Mouse (Mus musculus): Measurements from ENCODE around the gene Hsdl2. TPM values are rescaled to one million over a fixed set of nuclear protein-coding genes. Genes with fewer than 3 reads are reported as not detected.

Hsdl2 gene
- 41.4 and 46.8 TPM in 2 replicates for polyA plus RNA-seq (2015; fragmentation: Nextera tagmentation; extraction: Ambion mirVana)

DNA sequence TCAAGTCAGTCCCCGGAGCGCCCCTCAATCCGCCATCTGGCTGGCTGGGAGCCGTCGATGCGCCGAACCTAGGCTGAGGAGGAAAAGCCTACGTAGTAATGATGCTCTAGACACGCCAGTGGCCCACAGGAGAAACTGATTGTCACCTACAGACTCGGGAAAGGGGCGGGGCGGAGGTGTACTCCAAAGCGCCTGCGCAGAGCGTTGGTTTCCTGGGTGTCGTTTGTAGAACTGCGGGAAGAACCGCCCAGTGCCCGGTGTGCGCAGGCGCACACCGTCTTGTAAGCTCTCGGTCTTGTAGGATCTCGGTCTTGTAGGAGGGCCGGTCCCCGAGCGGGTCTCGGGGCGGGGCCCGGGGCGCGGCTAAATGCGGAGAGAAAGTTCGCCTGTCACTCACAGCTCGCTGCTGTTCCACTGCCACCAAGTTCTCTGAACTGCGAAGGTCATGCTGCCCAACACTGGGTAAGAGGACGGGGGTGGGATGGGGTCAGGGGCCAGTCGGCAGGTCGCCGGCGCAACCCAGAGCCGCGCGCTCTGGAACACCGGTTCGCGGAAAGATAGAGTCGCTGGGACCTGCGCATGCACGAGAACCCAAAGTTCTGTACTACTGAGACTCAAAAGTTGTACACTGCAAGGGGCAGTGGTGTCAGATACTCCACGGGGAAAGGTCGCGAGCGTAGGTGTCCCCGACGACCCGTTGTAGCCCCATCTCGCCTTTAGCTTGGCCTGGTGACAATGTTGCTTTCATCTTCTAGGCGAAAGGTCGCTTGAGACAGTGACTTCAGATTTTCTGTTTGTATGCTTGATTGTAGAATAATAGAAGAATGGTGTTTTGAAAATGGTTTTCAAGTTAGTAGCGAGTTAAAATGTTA lies at the start of gene Hsdl2:
TSS of gene Hsdl2 (plus strand) at position 250 of the 872 bp plus-strand sequence.
- peak within 1 kb of the TSS; percentile 95 for H3K27ac ChIP-seq
- H3K4me1 ChIP-seq (replicated peaks), result peaks cover 22% of the 10 kb centered on the region
- no peaks in the 10 kb centered on the region for H3K27me3 ChIP-seq
- peak within 1 kb of the TSS; percentile 82 for H3K9ac ChIP-seq
- no peaks in the 10 kb centered on the region for H3K9me3 ChIP-seq
- peak; percentile 96 for ATAC-seq (ENCODE audit: low FRiP score)
- H3K4me2 ChIP-seq, result peak within 1 kb of the TSS; percentile 73
- peak within 1 kb of the TSS; percentile 71 for H3K4me3 ChIP-seq
- WGBS, result under 1% methylated on average over 61 of the region's 61 CpGs
- H3K36me3 ChIP-seq, result no peaks in the 10 kb centered on the region

GRCm38 (mm10) chr4:59533268-59533667 lies 48.1 kb upstream of the Hsdl2 start:
- ATAC-seq (ENCODE audit: low FRiP score), result no peak
- Histone ChIP-seq H3K9me3 (no peaks in the 10 kb centered on the region), H3K9ac (no peak overlapping the region), H3K4me2 (no peak overlapping the region), H3K27me3 (no peaks in the 10 kb centered on the region), H3K4me3 (no peak overlapping the region), H3K4me1 (replicated peaks) (no peaks in the 10 kb centered on the region), H3K36me3 (no peaks in the 10 kb centered on the region), H3K27ac (no peak overlapping the region)
- 83% methylated on average over 2 of the region's 2 CpGs for WGBS

GRCm38 (mm10) chr4:59535624-59536023 lies 45.7 kb upstream of the Hsdl2 start:
- Histone ChIP-seq H3K27me3 (no peaks in the 10 kb centered on the region), H3K9me3 (no peaks in the 10 kb centered on the region), H3K36me3 (no peaks in the 10 kb centered on the region), H3K4me2 (no peak overlapping the region), H3K27ac (no peak overlapping the region), H3K4me1 (replicated peaks) (no peaks in the 10 kb centered on the region), H3K4me3 (no peak overlapping the region), H3K9ac (no peak overlapping the region)
- ATAC-seq (ENCODE audit: low FRiP score), result no peak

DNA sequence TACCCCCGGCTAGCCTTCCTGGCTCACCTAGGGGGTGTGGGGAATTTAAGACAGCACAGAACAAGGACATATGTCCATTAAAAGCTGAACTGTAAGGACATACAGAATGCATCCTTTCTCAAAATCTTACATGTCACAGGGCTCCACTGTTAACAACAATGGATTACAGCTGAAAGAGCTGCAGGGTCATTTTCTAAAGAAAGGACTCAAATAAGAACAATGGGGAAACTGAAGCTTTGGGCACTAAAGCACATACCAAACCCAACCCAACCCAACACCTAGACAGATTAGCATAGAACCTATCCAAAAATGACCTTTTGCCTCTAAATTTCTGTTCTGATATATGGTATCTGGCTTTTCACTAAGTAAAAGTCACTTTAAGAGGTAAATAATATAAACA lies 45.1 kb upstream of the Hsdl2 start:
- no peak overlapping the region for H3K4me3 ChIP-seq
- 100% methylated on average over 1 of the region's 1 CpGs for WGBS
- no peaks in the 10 kb centered on the region for H3K9me3 ChIP-seq
- no peaks in the 10 kb centered on the region for H3K4me1 ChIP-seq (replicated peaks)
- H3K27me3 ChIP-seq, result no peaks in the 10 kb centered on the region
- no peaks in the 10 kb centered on the region for H3K36me3 ChIP-seq
- H3K27ac ChIP-seq, result no peak overlapping the region
- no peak overlapping the region for H3K9ac ChIP-seq
- no peak overlapping the region for H3K4me2 ChIP-seq
- no peak for ATAC-seq (ENCODE audit: low FRiP score)

GRCm38 (mm10) chr4:59543006-59543405 lies 38.4 kb upstream of the Hsdl2 start:
- ATAC-seq (ENCODE audit: low FRiP score), result no peak

DNA sequence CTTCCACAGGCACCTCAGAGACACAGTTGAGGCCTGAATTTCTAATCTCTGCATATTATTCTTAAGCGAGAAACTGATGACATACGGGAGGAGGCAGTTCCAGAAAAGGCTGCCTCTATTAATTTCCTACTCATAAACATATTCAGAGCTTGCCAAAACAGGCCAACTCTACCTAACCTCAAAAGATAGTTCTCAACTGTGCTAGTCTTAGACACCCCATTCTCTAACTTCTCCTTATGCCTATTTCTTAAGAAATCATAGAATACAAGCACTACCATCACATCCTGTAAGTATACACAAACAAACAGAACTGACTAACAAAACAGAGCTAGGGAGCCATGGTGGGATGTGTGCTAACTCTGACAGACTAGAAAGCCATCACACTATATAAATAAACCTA lies 36.7 kb upstream of the Hsdl2 start:
- no peak overlapping the region for H3K27ac ChIP-seq
- 88% methylated on average over 2 of the region's 2 CpGs for WGBS
- H3K4me2 ChIP-seq, result no peak overlapping the region

More at GRCm38 (mm10) chr4:59543006-59543405, 38.4 kb upstream of the Hsdl2 start:
- Histone ChIP-seq H3K4me1 (replicated peaks) (peaks cover 16% of the 10 kb centered on the region), H3K27me3 (no peaks in the 10 kb centered on the region), H3K27ac (no peak overlapping the region), H3K4me3 (no peak overlapping the region), H3K36me3 (no peaks in the 10 kb centered on the region), H3K9ac (no peak overlapping the region), H3K4me2 (no peak overlapping the region), H3K9me3 (no peaks in the 10 kb centered on the region)

DNA sequence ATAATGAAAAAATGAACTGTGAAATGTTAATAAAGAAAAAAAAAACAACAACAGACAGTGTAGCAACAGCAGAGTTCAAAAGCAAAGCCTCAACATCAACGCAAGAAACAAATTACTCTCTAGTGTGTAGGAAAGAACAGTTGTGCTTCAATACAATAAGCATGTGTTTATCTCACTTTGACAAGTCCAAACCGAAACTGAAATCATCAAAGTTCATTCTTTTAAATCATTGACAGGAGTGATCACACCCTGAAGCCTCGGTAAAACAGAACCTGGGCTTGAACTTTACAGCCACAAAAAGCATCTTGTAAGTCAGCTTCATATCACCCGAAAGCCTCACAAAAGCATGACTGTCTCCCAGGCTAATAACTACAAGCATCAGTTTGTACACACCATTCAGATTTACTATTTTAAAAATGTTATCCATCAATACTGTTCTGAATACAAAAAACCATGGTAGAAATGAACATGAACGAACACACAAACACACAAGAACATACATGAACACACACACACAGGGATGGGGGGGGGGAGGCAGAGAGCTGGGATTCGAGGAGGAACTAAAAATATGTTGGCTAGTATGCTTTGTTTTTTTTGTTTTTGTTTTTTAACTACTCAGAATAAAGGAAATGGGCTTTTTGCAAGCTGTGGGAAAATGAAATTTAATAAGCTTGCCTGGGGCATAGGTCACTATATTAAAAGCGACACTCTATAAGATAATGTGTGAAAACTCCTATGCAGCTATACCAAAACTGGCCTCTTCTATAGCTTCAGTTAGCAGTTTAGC lies 34.9 kb upstream of the Hsdl2 start:
- no peaks in the 10 kb centered on the region for H3K27me3 ChIP-seq
- H3K36me3 ChIP-seq, result no peaks in the 10 kb centered on the region
- 64% methylated on average over 7 of the region's 7 CpGs for WGBS
- no peak overlapping the region for H3K27ac ChIP-seq
- peaks cover 23% of the 10 kb centered on the region for H3K4me1 ChIP-seq (replicated peaks)
- H3K9ac ChIP-seq, result no peak overlapping the region
- H3K9me3 ChIP-seq, result no peaks in the 10 kb centered on the region
- no peak overlapping the region for H3K4me3 ChIP-seq
- peak overlapping the region; percentile 77; the same call in 1 of the 2 replicates for H3K4me2 ChIP-seq
- no peak for ATAC-seq (ENCODE audit: low FRiP score)

More for the DNA sequence above, 36.7 kb upstream of the Hsdl2 start:
- H3K9ac ChIP-seq, result no peak overlapping the region
- ATAC-seq (ENCODE audit: low FRiP score), result no peak
- no peak overlapping the region for H3K4me3 ChIP-seq
- H3K9me3 ChIP-seq, result no peaks in the 10 kb centered on the region
- H3K27me3 ChIP-seq, result no peaks in the 10 kb centered on the region
- no peaks in the 10 kb centered on the region for H3K36me3 ChIP-seq
- H3K4me1 ChIP-seq (replicated peaks), result peaks cover 19% of the 10 kb centered on the region

DNA sequence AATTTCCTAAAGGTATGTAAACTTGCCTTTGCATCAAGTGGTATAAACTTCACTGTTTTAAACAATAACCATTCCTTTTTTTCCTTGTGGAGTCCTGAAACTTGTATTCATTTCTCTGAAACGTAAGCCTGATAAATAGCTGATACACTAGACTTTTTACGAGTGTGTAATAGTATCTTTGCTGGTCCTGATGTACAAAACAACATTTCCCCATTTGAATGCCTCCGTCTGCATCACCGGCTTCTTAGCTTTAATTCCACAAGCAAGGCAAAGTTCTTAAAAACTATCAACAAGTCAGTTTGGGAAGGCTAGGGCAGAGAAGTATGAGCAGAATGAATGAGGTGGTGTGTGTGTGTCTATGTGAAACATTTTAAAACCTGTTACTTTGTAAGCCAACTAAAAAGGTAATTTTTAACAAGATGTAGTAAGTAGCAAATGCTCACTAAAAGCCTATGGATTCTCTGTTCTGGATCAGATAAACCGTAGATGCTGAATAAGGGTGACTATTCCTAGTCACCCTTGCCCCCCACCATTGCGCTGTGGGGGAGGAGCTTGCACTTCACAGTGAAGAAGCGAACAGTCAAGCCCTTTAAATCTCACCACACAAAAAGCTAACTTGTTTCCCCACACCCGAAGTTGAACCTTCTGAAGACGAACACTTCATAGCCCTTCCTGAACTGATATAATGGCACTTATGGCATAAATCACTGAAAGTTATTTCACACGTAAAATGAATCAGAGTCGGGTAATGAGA lies 34.0 kb upstream of the Hsdl2 start:
- Histone ChIP-seq H3K4me1 (replicated peaks) (peaks cover 23% of the 10 kb centered on the region), H3K27ac (no peak overlapping the region), H3K27me3 (no peaks in the 10 kb centered on the region), H3K9ac (no peak overlapping the region), H3K36me3 (no peaks in the 10 kb centered on the region), H3K9me3 (no peaks in the 10 kb centered on the region), H3K4me2 (peak overlapping the region; percentile 77), H3K4me3 (peak overlapping the region; percentile 87)
- no peak for ATAC-seq (ENCODE audit: low FRiP score)
- WGBS, result 29% methylated on average over 11 of the region's 11 CpGs

GRCm38 (mm10) chr4:59548011-59548559 lies 33.3 kb upstream of the Hsdl2 start:
- WGBS, result 6% methylated on average over 18 of the region's 18 CpGs
- H3K9ac ChIP-seq, result peak overlapping the region; percentile 91
- no peaks in the 10 kb centered on the region for H3K9me3 ChIP-seq
- ATAC-seq (ENCODE audit: low FRiP score), result no peak
- peaks cover 23% of the 10 kb centered on the region for H3K4me1 ChIP-seq (replicated peaks)
- H3K27me3 ChIP-seq, result no peaks in the 10 kb centered on the region
- peak overlapping the region; percentile 77 for H3K4me2 ChIP-seq
- peak overlapping the region; percentile 87 for H3K4me3 ChIP-seq
- no peaks in the 10 kb centered on the region for H3K36me3 ChIP-seq
- peak overlapping the region; percentile 94; the same call in 1 of the 2 replicates for H3K27ac ChIP-seq

DNA sequence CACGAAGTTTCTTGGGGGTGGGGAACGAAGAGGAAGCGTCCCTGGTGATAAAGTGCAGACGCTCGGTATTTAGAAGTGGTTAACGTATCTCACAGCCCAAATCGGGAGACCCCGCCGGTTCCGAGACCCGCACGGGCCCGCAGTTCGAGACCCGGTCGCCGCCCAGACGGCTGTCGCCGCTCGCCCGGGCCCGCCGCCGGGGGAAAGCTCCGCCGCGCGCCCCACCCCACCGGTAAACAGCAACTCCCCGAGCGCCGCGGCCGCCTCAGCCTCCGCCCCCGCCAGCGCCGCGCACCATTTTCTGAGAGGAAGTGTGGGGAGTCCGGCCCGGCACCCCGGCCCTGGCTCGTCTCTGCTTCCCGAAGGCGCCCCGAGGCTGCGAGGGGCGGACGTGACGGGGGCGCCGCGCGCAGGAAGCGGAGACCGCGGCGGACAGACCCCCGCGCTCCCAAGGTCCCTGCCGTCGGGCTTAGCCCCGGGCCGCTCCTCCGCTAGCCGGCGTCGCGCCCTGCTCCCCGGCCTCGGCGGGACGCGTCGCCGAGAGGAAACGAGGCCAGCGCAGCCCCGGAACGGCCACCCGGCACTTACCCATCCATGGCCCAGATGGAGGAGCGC lies 32.7 kb upstream of the Hsdl2 start:
- WGBS, result under 1% methylated on average over 82 of the region's 83 CpGs
- peak overlapping the region; percentile 91 for H3K9ac ChIP-seq
- no peaks in the 10 kb centered on the region for H3K36me3 ChIP-seq
- peak overlapping the region; percentile 94 for H3K27ac ChIP-seq
- H3K4me2 ChIP-seq, result peak overlapping the region; percentile 77
- H3K27me3 ChIP-seq, result no peaks in the 10 kb centered on the region
- ATAC-seq (ENCODE audit: low FRiP score), result peak; percentile 88
- peak overlapping the region; percentile 87 for H3K4me3 ChIP-seq
- H3K4me1 ChIP-seq (replicated peaks), result peaks cover 23% of the 10 kb centered on the region
- H3K9me3 ChIP-seq, result no peaks in the 10 kb centered on the region

DNA sequence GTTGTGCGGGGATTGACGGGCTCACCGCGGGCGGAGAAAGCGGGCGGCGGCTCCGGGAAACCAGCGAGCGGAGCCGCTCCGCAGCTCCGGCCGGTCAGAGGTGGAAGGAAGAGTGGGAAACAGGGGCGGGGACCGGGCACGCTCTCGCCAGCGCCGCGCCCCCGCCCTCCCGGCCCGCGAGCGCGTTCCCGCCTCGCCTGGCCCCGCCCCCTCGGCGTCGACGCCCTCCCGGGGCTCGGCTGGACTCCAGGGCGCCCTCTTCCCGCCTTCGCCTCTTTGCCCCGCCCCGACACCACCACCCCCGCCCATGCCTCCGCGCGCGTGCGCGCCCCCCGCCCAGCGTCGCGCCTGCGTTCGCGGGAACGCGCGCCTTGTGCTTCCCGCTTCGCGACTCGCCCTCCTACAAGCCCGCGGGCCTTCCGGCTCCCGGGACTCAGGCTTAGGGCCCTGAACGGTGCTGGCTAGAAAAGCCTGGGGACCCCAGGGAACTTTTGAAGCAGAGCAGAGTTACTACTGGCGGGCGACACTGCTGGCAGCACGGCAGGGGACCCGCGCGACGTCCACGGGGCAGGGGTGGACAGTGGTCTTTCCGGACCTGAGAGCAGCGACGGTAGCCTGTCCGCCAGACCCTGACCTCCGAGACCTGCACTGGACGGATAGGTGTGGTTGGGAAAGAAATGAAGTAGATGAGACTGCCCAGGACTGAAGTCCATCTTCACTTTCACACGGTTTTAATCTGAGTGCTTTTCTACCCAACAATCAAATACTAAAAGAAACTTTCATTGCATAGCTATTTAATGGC lies 32.0 kb upstream of the Hsdl2 start, which contains the start of gene Ptbp3:
TSS of gene Ptbp3 (minus strand) at position 190 of the 802 bp plus-strand sequence.
- H3K9ac ChIP-seq, result peak within 1 kb of the TSS; percentile 91
- under 1% methylated on average over 57 of the region's 83 CpGs for WGBS
- H3K27ac ChIP-seq, result peak within 1 kb of the TSS; percentile 94

More for the DNA sequence above, 32.0 kb upstream of the Hsdl2 start, which contains the start of gene Ptbp3:
- peak within 1 kb of the TSS; percentile 77 for H3K4me2 ChIP-seq
- no peaks in the 10 kb centered on the region for H3K9me3 ChIP-seq
- H3K27me3 ChIP-seq, result no peaks in the 10 kb centered on the region
- H3K4me1 ChIP-seq (replicated peaks), result peaks cover 23% of the 10 kb centered on the region
- H3K4me3 ChIP-seq, result peak within 1 kb of the TSS; percentile 87
- no peaks in the 10 kb centered on the region for H3K36me3 ChIP-seq
- peak; percentile 93 for ATAC-seq (ENCODE audit: low FRiP score)

Data from hindbrain, embryonic 13.5 days (tissue).